Mouse (Mus musculus) liver, adult 2 months (tissue): ENCODE results near the gene Gimap8.

Experiments used
- CTCF ChIP-seq: fragments of 200-500 bp; IDR thresholded peaks from 2 replicates; pipeline ENCODE4 v1.5.1; 2011; ENCODE audit warnings: low read depth, low read length, control low read depth
- POLR2A ChIP-seq: fragments of 200-500 bp; IDR thresholded peaks from 2 replicates; pipeline ENCODE4 v1.6.1; 2011; ENCODE audit warnings: low read length, control low read depth; ENCODE audit not compliant: insufficient read depth; ENCODE audit errors: extremely low read depth

GRCm38 (mm10) chr6:48626984-48627383 lies 20.1 kb upstream of the Gimap8 start:
- TF ChIP-seq CTCF (no peak), POLR2A (no peak)
